Mouse (Mus musculus) embryonic facial prominence, embryonic 11.5 days (tissue): Measurements from ENCODE around the gene Zfp148. TPM values are rescaled to one million over a fixed set of nuclear protein-coding genes. Genes with fewer than 3 reads are reported as not detected.
"Not testable (repeated sequence)": the region's sequence is repeated elsewhere in the genome, so short reads cannot be mapped to it uniquely, and the experiment has no call there.

Experiments
- ATAC-seq: fragments of 200-750 bp; cut with Nextera tagmentation; replicated peaks from 2 replicates; pipeline ENCODE4 v1.8.0; 2017; ENCODE audit warnings: low read depth; ENCODE audit not compliant: insufficient number of reproducible peaks, low FRiP score, low TSS enrichment
- DNase-seq: peaks from one replicate; pipeline ENCODE4 v3.0.0-alpha.2; 2015; ENCODE audit warnings: low spot score
- H3K27ac ChIP-seq: fragments of 300-500 bp; sonication (generic); replicated peaks from 2 replicates; pipeline ENCODE4 v1.5.1; 2014; ENCODE audit warnings: mild to moderate bottlenecking, low read depth, low read length, control low read depth
- H3K27me3 ChIP-seq: fragments of 300-500 bp; sonication (generic); 2 replicates; pipeline ENCODE4 v1.6.1; 2014; ENCODE audit warnings: mild to moderate bottlenecking, low read length, moderate library complexity, mixed read lengths; ENCODE audit not compliant: control insufficient read depth, insufficient read depth
- H3K36me3 ChIP-seq: fragments of 300-500 bp; sonication (generic); replicated peaks from 2 replicates; pipeline ENCODE4 v1.6.1; 2014; ENCODE audit warnings: low read depth, mild to moderate bottlenecking, low read length, moderate library complexity, mixed read lengths; ENCODE audit not compliant: control insufficient read depth, insufficient read depth
- H3K4me1 ChIP-seq: fragments of 300-500 bp; sonication (generic); 2 replicates; pipeline ENCODE4 v1.6.1; 2014; ENCODE audit warnings: low read length, mixed read lengths; ENCODE audit not compliant: control insufficient read depth, insufficient read depth
- H3K4me2 ChIP-seq: fragments of 300-500 bp; sonication (generic); 2 replicates; pipeline ENCODE4 v1.6.1; 2014; ENCODE audit warnings: low read depth, mild to moderate bottlenecking, control low read depth, low read length, moderate library complexity
- H3K4me3 ChIP-seq: fragments of 300-500 bp; sonication (generic); 2 replicates; pipeline ENCODE4 v1.5.1; 2014; ENCODE audit warnings: low read depth, low read length, control low read depth
- H3K9ac ChIP-seq: fragments of 300-500 bp; sonication (generic); replicated peaks from 2 replicates; pipeline ENCODE4 v1.6.1; 2014; ENCODE audit warnings: mild to moderate bottlenecking, control low read depth, low read length
- H3K9me3 ChIP-seq: fragments of 300-500 bp; sonication (generic); replicated peaks from 2 replicates; pipeline ENCODE4 v1.6.1; 2016; ENCODE audit warnings: mild to moderate bottlenecking, low read length, inconsistent platforms, mixed read lengths; ENCODE audit not compliant: control insufficient read depth
- WGBS: fragments of 180-500 bp; shearing (Covaris S2); extraction: QIAGEN DNeasy Blood & Tissue Kit; methylation state at CpG from one replicate; pipeline ENCODE4 v1.1.7; 2014; 5-methylcytosine and 5-hydroxymethylcytosine counted together
- polyA plus RNA-seq: library from polyadenylated mRNA; unstranded; fragments of >200 nt; fragmentation: Nextera tagmentation; extraction: Ambion mirVana; gene quantifications from 2 replicates; pipeline ENCODE4 v1.2.1, GENCODE M21; 2014

The Zfp148 gene
- polyA plus RNA-seq = 51.8 and 52.9 TPM in 2 replicates

- H3K27me3 ChIP-seq, H3K4me1 ChIP-seq, H3K36me3 ChIP-seq, H3K9me3 ChIP-seq: not testable (repeated sequence)
- Histone ChIP-seq H3K4me2 (peak within 1 kb of the TSS; percentile 60), H3K9ac (peak within 1 kb of the TSS; percentile 98), H3K27ac (peak within 1 kb of the TSS; percentile 91), H3K4me3 (peak within 1 kb of the TSS; percentile 95)
- ATAC-seq (peak; percentile 88), DNase-seq (peak; percentile 92)
- WGBS = 3% methylated on average over 47 of the region's 50 CpGs
These were observed at the start of gene Zfp148 for GRCm38 (mm10) chr16:33379944-33380881. Gene Zfp148 (plus strand): TSS chr16:33380836.

DNA sequence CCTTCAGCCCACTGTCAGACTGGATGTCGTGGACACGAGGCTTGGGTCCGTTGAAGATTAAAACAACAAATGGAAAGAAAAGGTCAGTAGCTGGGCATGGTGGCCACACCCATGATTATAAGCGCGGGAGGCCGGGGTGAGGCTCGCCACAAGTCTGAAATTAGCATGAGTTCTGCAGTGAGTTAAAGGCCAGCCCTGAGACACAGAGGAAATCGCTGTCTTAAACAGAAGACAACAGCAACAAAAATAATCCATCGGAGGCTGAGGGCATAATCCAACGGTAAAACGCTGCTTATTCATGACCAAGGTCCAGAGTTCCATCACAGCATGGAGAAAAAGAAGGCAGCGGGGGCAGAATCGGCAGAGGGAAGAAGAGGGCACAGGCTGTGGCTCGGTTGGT lies 47.6 kb upstream of the Zfp148 start:
- 83% methylated on average over 14 of the region's 14 CpGs for WGBS
- Histone ChIP-seq H3K4me1 (no peaks in the 10 kb centered on the region), H3K4me2 (no peak overlapping the region), H3K27ac (no peak overlapping the region), H3K4me3 (no peak overlapping the region), H3K9me3 (no peaks in the 10 kb centered on the region), H3K9ac (no peak overlapping the region), H3K36me3 (no peaks in the 10 kb centered on the region), H3K27me3 (no peaks in the 10 kb centered on the region)
- DNase-seq (no peak), ATAC-seq (no peak)

DNA sequence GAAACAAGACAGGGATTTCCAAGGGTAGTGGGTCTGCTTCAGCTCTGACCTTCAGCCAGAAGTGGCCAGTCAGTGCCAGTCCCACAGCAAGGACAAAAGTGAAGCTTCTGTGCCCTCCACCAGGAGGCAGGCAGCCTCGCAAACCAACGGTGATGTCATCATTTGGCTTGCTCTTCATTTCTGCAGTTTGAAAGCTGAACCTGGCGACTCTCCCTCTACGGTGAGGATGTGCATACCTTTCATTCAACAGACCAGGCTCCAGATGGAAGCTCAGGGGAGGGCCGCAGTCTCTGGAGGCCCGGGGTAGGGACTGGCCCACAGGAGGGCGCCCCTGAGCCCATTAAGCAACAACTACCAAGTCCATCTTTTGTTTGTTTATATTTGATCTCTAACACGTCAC lies 43.5 kb upstream of the Zfp148 start:
- Histone ChIP-seq H3K9ac (no peak overlapping the region), H3K4me3 (no peak overlapping the region), H3K36me3 (no peaks in the 10 kb centered on the region), H3K9me3 (no peaks in the 10 kb centered on the region), H3K4me2 (no peak overlapping the region), H3K27ac (no peak overlapping the region), H3K27me3 (no peaks in the 10 kb centered on the region), H3K4me1 (no peaks in the 10 kb centered on the region)
- DNase-seq (peak; percentile 70), ATAC-seq (no peak)
- 17% methylated on average over 8 of the region's 8 CpGs for WGBS

DNA sequence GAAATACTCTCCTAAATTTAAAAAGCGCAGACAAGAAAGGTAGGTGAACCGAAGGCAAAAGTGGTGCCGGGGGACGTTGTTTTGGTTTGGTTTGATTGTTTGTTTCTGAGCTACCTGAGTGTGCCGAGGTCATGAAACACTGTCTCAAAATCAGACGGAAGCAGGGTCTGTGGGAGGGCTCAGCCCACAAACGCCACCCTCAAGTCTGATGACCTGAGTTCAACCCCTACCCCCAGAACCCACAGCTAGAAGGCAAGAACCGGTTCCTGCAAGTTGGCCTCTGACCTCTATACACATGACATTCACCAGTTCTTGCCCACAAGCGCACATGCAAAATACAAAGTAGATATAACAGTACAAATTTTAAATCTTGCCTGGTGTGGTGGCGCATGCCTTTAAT lies 43.0 kb upstream of the Zfp148 start:
- DNase-seq (no peak), ATAC-seq (no peak)
- no peak overlapping the region for H3K27ac ChIP-seq
- no peaks in the 10 kb centered on the region for H3K36me3 ChIP-seq
- 66% methylated on average over 10 of the region's 10 CpGs for WGBS
- no peaks in the 10 kb centered on the region for H3K4me1 ChIP-seq
- no peak overlapping the region for H3K4me2 ChIP-seq
- H3K4me3 ChIP-seq = no peak overlapping the region
- H3K9ac ChIP-seq = no peak overlapping the region
- no peaks in the 10 kb centered on the region for H3K27me3 ChIP-seq
- H3K9me3 ChIP-seq = no peaks in the 10 kb centered on the region

- Histone ChIP-seq H3K27me3 (no peaks in the 10 kb centered on the region), H3K36me3 (no peaks in the 10 kb centered on the region), H3K4me3 (no peak overlapping the region), H3K9me3 (no peaks in the 10 kb centered on the region), H3K27ac (no peak overlapping the region), H3K4me2 (no peak overlapping the region), H3K9ac (no peak overlapping the region), H3K4me1 (no peaks in the 10 kb centered on the region)
- WGBS = 59% methylated on average over 4 of the region's 4 CpGs
- DNase-seq (no peak), ATAC-seq (no peak)
These were observed 42.1 kb upstream of the Zfp148 start for GRCm38 (mm10) chr16:33338492-33338891.

GRCm38 (mm10) chr16:33339476-33339875 lies 41.2 kb upstream of the Zfp148 start:
- 79% methylated on average over 2 of the region's 2 CpGs for WGBS
- no peak for ATAC-seq
- no peak overlapping the region for H3K4me2 ChIP-seq

DNA sequence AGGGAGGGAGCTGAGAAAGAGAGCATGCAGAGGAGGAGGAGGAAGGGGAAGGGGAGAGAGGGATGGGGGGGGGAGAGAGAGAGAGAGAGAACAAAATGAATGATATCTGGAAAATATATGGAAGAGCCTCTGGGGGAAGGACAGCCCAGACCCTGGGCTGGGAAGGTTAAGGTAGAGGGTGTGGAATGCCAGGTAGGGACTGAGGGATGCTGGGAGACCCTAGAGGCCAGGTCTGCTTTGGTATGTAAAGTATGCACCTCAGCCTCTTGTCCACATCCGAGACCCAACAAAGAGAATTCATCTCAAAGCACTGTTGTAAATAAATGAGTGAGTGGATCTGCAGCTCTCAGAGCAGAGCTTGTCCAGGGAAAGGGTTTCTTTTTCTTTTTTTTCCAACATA lies 38.3 kb upstream of the Zfp148 start:
- H3K9ac ChIP-seq = no peak overlapping the region
- H3K9me3 ChIP-seq = no peaks in the 10 kb centered on the region
- no peaks in the 10 kb centered on the region for H3K27me3 ChIP-seq
- DNase-seq (no peak), ATAC-seq (no peak)
- H3K4me2 ChIP-seq = no peak overlapping the region
- H3K4me1 ChIP-seq = no peaks in the 10 kb centered on the region
- H3K4me3 ChIP-seq = no peak overlapping the region
- WGBS = 55% methylated on average over 1 of the region's 1 CpGs
- H3K36me3 ChIP-seq = no peaks in the 10 kb centered on the region
- no peak overlapping the region for H3K27ac ChIP-seq

More at GRCm38 (mm10) chr16:33339476-33339875, 41.2 kb upstream of the Zfp148 start:
- Histone ChIP-seq H3K9ac (no peak overlapping the region), H3K9me3 (no peaks in the 10 kb centered on the region), H3K27ac (no peak overlapping the region), H3K4me3 (no peak overlapping the region), H3K4me1 (no peaks in the 10 kb centered on the region), H3K36me3 (no peaks in the 10 kb centered on the region), H3K27me3 (no peaks in the 10 kb centered on the region)
- no peak for DNase-seq

GRCm38 (mm10) chr16:33343106-33343505 lies 37.5 kb upstream of the Zfp148 start:
- no peak for ATAC-seq
- 36% methylated on average over 5 of the region's 5 CpGs for WGBS

More at GRCm38 (mm10) chr16:33343106-33343505, 37.5 kb upstream of the Zfp148 start:
- Histone ChIP-seq H3K27ac (no peak overlapping the region), H3K9ac (no peak overlapping the region), H3K4me2 (no peak overlapping the region), H3K9me3 (no peaks in the 10 kb centered on the region), H3K36me3 (no peaks in the 10 kb centered on the region), H3K27me3 (no peaks in the 10 kb centered on the region), H3K4me3 (no peak overlapping the region), H3K4me1 (no peaks in the 10 kb centered on the region)
- no peak for DNase-seq
